Mouse (Mus musculus) erythroblast, embryonic 14.5 days (primary cell): Measurements from ENCODE around the gene Dgcr2. TPM values are rescaled to one million over a fixed set of nuclear protein-coding genes. Genes with fewer than 3 reads are reported as not detected.

ENCODE experiments used
- H3K27me3 ChIP-seq: 2 replicates; pipeline ENCODE4 v1.6.1; 2012; ENCODE audit warnings: inconsistent platforms; ENCODE audit not compliant: control insufficient read depth
- H3K36me3 ChIP-seq: 2 replicates; pipeline ENCODE4 v1.6.1; 2012; ENCODE audit warnings: mild to moderate bottlenecking, inconsistent platforms; ENCODE audit not compliant: control insufficient read depth
- H3K4me1 ChIP-seq: 2 replicates; pipeline ENCODE4 v1.6.1; 2012; ENCODE audit warnings: inconsistent platforms; ENCODE audit not compliant: control insufficient read depth
- H3K4me3 ChIP-seq: replicated peaks from 2 replicates; pipeline ENCODE3; 2012; ENCODE audit warnings: moderate library complexity, mild to moderate bottlenecking, inconsistent platforms
- H3K9me3 ChIP-seq: 2 replicates; pipeline ENCODE4 v1.6.1; 2012; ENCODE audit warnings: low read length, inconsistent platforms, mixed read lengths; ENCODE audit not compliant: control insufficient read depth
- GATA1 ChIP-seq: IDR thresholded peaks from 2 replicates; pipeline ENCODE4 v1.6.1; 2012; ENCODE audit warnings: low read length, inconsistent platforms, mixed read lengths
- TAL1 ChIP-seq: IDR thresholded peaks from 3 replicates; pipeline ENCODE4 v1.6.1; 2012; ENCODE audit warnings: low read length, inconsistent platforms, mixed read lengths
- polyA plus RNA-seq: library from polyadenylated mRNA; stranded (reverse); fragments of >175 nt; gene quantifications from 2 replicates; pipeline ENCODE4 v1.2.3, GENCODE M21; 2012

Dgcr2 gene
- 0.68 and 1.1 TPM in 2 replicates for polyA plus RNA-seq

GRCm38 (mm10) chr16:17898462-17898861 is at the start of gene Dgcr2, which contains the start of gene Tssk2:
Gene Dgcr2 (minus strand): TSS chr16:17898562.
Gene Tssk2 (plus strand): TSS chr16:17898637.
- Histone ChIP-seq H3K4me1 (no peaks in the 10 kb centered on the region), H3K4me3 (no peak within 1 kb of the TSS), H3K27me3 (0 out of 2 replicates have a peak, but pooled peaks cover 2% of the 10 kb centered on the region), H3K9me3 (no peaks in the 10 kb centered on the region), H3K36me3 (peaks cover 52% of the 10 kb centered on the region)
- no peak for TF ChIP-seq GATA1
- TF ChIP-seq TAL1, result no peak

- no peaks in the 10 kb centered on the region for H3K36me3 ChIP-seq
- H3K9me3 ChIP-seq, result no peaks in the 10 kb centered on the region
- H3K4me1 ChIP-seq, result no peaks in the 10 kb centered on the region
- H3K27me3 ChIP-seq, result peaks cover 2% of the 10 kb centered on the region
- H3K4me3 ChIP-seq, result no peak overlapping the region
- TF ChIP-seq GATA1 (no peak), TAL1 (no peak)
Measured at GRCm38 (mm10) chr16:17945081-17945831, 46.9 kb upstream of the Dgcr2 start.

- H3K4me3 ChIP-seq, result no peak overlapping the region
- no peaks in the 10 kb centered on the region for H3K36me3 ChIP-seq
- no peak for TF ChIP-seq GATA1
- TF ChIP-seq TAL1, result no peak
- H3K4me1 ChIP-seq, result peaks cover 16% of the 10 kb centered on the region
- H3K27me3 ChIP-seq, result peaks cover 2% of the 10 kb centered on the region
- H3K9me3 ChIP-seq, result no peaks in the 10 kb centered on the region
Measured at GRCm38 (mm10) chr16:17943466-17943865, 45.1 kb upstream of the Dgcr2 start.

- H3K27me3 ChIP-seq, result no peaks in the 10 kb centered on the region
- TF ChIP-seq GATA1 (no peak), TAL1 (no peak)
- no peaks in the 10 kb centered on the region for H3K9me3 ChIP-seq
- H3K4me3 ChIP-seq, result peak overlapping the region; percentile 39
- peaks cover 43% of the 10 kb centered on the region for H3K4me1 ChIP-seq
- no peaks in the 10 kb centered on the region for H3K36me3 ChIP-seq
Measured at GRCm38 (mm10) chr16:17939255-17939751, 40.9 kb upstream of the Dgcr2 start.

GRCm38 (mm10) chr16:17938821-17939220 is 40.5 kb upstream of the Dgcr2 start:
- Histone ChIP-seq H3K4me1 (peaks cover 48% of the 10 kb centered on the region), H3K9me3 (no peaks in the 10 kb centered on the region)
- TF ChIP-seq TAL1 (no peak), GATA1 (no peak)

GRCm38 (mm10) chr16:17938187-17938586 is 39.8 kb upstream of the Dgcr2 start:
- Histone ChIP-seq H3K4me3 (no peak overlapping the region), H3K4me1 (peaks cover 54% of the 10 kb centered on the region), H3K36me3 (no peaks in the 10 kb centered on the region), H3K9me3 (no peaks in the 10 kb centered on the region), H3K27me3 (no peaks in the 10 kb centered on the region)
- TF ChIP-seq TAL1 (no peak), GATA1 (no peak)

More at GRCm38 (mm10) chr16:17938821-17939220, 40.5 kb upstream of the Dgcr2 start:
- H3K27me3 ChIP-seq, result no peaks in the 10 kb centered on the region
- H3K4me3 ChIP-seq, result peak overlapping the region; percentile 39
- H3K36me3 ChIP-seq, result no peaks in the 10 kb centered on the region

GRCm38 (mm10) chr16:17936776-17937175 is 38.4 kb upstream of the Dgcr2 start:
- Histone ChIP-seq H3K9me3 (no peaks in the 10 kb centered on the region), H3K36me3 (no peaks in the 10 kb centered on the region), H3K4me3 (no peak overlapping the region), H3K27me3 (no peaks in the 10 kb centered on the region), H3K4me1 (peaks cover 59% of the 10 kb centered on the region)
- TF ChIP-seq TAL1 (no peak), GATA1 (no peak)

GRCm38 (mm10) chr16:17934445-17934910 is 36.1 kb upstream of the Dgcr2 start:
- H3K9me3 ChIP-seq, result no peaks in the 10 kb centered on the region
- peaks cover 60% of the 10 kb centered on the region for H3K4me1 ChIP-seq
- H3K36me3 ChIP-seq, result no peaks in the 10 kb centered on the region
- H3K4me3 ChIP-seq, result no peak overlapping the region
- TF ChIP-seq TAL1 (no peak), GATA1 (no peak)
- H3K27me3 ChIP-seq, result no peaks in the 10 kb centered on the region

GRCm38 (mm10) chr16:17933594-17934444 is 35.5 kb upstream of the Dgcr2 start:
- Histone ChIP-seq H3K4me3 (no peak overlapping the region), H3K4me1 (peaks cover 60% of the 10 kb centered on the region), H3K27me3 (no peaks in the 10 kb centered on the region), H3K9me3 (no peaks in the 10 kb centered on the region), H3K36me3 (no peaks in the 10 kb centered on the region)
- TF ChIP-seq TAL1 (no peak), GATA1 (no peak)
